Mouse (Mus musculus): Measurements from ENCODE around the gene Ipmk. TPM values are rescaled to one million over a fixed set of nuclear protein-coding genes. Genes with fewer than 3 reads are reported as not detected.
"Not testable (repeated sequence)": the region's sequence is repeated elsewhere in the genome, so short reads cannot be mapped to it uniquely, and the experiment has no call there.

Ipmk gene
- total RNA-seq, 2 experiments from 2014 or later, result 15.0 to 16.7 TPM

GRCm38 (mm10) chr10:71373706-71374105 lies 26.1 kb downstream of the Ipmk start:
- no peak for DNase-seq

DNA sequence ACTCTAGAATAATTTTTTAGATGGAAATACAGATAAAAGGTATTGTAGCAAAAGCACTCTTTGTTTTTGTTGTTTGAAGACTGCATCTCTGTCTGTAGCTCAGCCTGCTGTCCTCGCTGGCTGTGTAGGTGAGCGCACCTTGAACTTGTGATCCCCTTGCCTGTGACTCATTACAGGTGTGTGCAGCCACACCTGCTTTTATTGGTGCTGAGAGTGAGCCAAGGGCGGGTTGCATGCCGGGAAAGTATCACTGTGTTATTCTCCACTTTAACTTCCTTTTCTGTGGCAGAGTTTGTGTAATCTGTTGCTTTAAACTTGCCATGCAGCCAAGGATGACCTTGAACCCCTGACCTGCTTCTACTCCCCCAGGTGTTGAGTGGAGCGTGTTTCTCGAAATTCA lies 28.5 kb downstream of the Ipmk start:
- DNase-seq, result no peak

DNA sequence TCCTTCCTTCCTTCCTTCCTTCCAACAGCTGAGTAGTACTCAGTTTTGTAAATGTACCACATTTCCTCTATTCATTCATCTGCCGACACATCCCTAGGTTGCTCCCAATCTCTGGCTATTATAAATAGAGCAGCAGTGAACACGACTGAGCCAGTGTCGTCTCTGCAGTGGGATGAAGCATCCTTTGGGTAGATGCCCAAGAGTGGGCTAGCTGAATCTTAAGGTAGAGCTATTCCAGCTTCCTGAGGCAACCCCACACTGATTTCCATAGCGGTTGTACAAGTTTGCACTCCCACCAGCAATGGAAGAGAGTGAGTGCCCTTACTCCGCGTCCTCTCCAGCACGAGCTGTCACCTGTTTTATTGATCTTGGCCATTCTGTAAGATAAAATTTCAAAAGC lies 32.8 kb downstream of the Ipmk start:
- no peak for DNase-seq

GRCm38 (mm10) chr10:71381471-71382033 lies 34.0 kb downstream of the Ipmk start:
- DNase-seq, result no peak

GRCm38 (mm10) chr10:71382109-71382508 lies 34.5 kb downstream of the Ipmk start:
- no peak for DNase-seq

DNA sequence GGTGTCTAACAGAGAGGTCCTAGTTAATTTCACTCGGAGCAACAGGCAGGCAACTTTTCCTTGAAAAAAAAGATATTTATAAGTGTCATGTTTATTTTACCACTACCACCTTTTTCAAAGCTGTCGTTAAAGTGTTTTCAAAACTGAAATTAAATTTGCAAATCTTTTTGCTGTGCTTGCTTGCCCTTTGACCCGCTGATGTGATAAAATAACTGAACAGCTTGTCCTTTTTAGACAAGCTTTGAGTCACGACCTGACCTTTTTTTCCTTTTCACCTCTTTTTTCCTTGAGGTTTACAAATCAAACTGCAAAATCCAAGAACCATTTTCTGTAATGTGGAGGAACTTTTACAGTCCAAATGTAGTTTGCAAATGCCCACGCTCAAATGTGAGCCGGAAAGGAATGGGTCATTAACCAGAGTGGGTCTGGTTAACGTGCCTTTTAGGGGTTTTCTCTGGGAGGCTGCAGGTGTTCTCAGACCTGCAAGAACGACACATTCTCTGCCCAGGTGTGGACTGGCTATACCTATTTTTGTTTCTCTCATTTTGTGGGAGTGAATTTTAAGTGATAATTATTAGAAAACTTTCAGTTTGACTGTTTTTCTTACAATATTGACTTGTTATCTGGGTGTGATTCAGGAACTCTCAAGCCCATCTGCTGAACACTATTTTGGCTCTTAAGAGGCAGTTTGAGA lies 35.4 kb downstream of the Ipmk start:
- DNase-seq, result no peak

DNA sequence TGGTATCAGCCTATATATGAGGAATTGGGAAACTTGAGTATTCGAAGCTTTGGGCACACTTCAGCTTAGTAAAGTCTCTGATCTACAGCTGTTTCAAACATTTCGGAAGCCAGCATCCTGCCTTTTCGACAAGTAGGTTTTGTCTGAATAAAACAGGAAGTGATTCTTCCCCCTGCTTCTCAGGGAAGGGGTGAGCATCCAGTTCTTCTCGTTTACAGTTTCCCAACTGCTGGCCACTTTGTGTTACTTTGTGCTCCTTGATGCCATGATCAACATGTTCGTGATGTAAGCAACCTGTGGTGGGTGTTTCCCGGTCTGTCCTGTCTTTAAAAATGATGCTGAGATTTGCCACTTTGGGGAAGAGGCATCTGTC lies 36.0 kb downstream of the Ipmk start:
- DNase-seq, result not testable (repeated sequence)

DNA sequence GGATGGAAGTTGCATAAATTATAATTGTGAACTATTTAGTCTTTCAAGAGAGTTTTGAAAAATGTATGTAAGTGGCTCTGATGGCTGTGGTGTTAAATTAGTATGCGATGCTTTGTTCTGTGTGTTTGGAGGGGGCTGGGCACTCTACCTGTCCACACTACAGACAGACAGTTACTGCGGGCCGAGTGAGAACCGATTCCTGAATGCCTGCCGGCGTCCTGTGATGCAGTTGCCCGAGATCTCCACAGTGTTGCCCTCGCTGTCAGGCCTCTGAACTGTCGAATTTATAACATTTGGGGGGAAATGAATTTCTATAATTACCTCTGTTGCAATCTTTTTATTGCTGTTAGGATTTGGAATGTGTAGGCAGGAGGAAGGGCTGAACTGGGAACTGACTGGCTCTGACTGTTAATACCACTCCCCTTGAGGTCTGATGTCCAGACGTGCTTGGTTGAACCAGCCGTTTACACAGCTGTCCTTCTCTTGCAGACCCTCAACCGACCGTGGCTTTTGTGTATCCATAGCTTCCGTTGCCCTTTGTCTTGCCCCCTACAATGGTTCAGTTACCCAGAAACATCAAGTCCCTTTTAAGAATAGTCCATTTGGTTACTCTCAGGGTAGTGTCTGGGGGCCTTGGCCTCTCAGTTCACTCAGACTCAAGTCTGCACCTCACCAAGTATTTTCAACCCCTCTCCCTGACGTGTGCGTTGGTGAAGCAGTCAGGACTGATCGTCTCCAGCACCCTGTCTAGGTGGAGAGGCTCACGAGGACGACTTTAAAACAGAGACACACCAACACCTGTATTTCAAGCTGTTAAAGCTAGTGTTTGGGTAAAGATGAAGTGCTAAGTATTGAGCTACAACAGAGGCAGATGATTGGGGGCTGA lies 36.8 kb downstream of the Ipmk start:
- DNase-seq, result no peak

DNA sequence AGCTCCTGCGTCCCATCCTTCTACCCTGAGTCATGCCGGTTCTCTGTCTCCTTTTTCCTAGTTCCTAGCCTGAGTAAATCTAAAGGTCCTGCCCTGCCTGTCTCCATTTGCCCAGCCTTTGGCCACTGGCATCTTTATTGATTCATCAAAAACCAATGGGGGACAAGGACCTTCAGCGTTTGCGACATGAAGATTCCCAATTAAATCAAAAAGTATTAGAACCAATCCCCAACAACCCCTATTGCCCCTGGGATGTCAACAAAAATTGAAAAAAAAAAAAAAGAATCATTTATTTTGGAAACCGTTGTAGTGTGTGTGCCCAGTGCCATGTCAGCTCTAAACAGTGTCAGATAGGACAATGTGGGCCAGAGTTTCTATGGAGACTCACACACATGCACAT lies 41.7 kb downstream of the Ipmk start:
- no peak for DNase-seq

- DNase-seq, result no peak
Measured at GRCm38 (mm10) chr10:71398383-71399145, 51.0 kb downstream of the Ipmk start.

DNA sequence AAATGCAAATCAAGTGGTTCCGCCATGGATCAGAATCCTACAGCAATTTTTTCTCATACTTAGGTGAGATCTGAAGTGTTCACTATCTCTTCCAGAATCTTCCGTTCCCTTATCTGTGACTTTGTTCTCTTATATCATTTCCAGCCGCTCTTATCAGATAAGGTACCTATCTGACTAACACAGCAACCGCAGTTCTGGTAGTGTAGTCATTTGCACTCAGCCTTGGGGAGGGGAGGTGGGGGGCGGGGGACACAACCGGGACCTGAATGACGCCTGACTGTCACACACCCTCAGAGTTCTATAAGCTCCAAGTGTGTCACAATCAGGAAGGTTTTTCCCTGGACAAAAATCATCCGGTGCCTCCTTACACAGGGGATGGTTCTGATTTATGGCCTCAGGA lies 51.8 kb downstream of the Ipmk start:
- no peak for DNase-seq

DNA sequence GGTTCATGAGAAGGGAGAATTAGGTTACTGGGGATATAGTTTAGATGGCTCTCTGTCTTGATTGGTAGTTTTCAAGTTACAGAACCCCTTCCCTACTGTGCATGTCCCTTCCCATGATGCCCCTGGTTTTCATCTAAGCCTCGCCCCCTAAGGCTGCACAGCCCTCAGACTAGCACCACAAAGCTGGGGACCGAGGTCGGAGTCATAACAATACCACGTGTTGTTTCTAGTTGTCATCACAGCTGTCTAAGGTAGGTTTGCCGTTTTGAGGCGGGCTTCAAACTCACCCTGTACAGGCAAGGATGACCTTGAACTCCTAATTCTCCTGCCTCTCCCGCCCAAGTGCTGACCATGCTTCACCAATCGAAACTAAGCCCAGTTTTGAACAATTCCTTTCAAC lies 52.4 kb downstream of the Ipmk start:
- no peak for DNase-seq

GRCm38 (mm10) chr10:71400818-71401646 lies 53.5 kb downstream of the Ipmk start:
- peak; percentile 28 to 70 for DNase-seq

- peak in 1 of 2 experiments; percentile 9 for DNase-seq
Measured at GRCm38 (mm10) chr10:71403638-71404037, 56.1 kb downstream of the Ipmk start.

- no peak for DNase-seq
Measured at GRCm38 (mm10) chr10:71405523-71406217, 58.1 kb downstream of the Ipmk start.

DNA sequence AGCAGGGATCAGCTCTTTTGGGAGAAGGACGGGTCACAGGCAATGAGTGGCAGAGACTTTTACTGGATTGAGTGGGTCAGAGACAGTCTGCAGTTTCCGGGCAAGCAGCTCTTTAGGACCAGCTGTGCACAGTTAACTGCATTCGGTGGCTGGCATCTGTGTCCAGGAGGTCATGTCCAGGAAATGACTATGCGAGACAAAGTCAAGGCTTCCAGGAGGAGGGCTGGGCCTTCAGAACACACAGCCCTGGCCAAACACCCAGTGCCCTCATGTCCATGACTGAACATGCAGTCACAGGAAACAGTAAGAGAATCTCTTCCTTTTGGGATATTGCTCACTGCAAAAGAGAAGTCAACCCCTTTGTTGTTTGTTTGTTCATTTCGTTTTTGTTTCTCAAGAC lies 62.4 kb downstream of the Ipmk start:
- no peak for DNase-seq

DNA sequence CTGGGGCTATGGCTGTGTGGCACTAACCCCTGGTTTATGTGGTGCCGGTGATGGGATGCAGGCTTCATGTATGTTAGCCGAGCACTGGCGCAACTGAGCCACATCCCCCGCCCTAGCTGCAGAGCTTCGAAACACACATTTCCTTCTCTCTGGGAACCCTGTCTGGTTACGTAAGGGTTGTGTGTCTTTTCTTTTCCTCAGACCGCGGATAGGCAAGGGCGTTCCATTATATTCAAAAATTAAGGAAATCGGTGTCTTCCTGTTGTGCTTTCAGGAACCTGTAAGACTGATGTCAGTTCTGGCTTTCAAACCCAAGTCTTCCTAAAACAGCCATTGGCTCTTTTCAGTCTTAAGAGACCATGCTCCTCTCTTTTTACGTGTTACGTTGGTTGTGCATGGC lies 65.8 kb downstream of the Ipmk start:
- peak; percentile 19 to 52 for DNase-seq

- DNase-seq, result no peak
Measured at GRCm38 (mm10) chr10:71421531-71421930, 74.0 kb downstream of the Ipmk start.

GRCm38 (mm10) chr10:71422047-71423037 lies 74.8 kb downstream of the Ipmk start:
- peak; percentile 31 to 83 for DNase-seq

DNA sequence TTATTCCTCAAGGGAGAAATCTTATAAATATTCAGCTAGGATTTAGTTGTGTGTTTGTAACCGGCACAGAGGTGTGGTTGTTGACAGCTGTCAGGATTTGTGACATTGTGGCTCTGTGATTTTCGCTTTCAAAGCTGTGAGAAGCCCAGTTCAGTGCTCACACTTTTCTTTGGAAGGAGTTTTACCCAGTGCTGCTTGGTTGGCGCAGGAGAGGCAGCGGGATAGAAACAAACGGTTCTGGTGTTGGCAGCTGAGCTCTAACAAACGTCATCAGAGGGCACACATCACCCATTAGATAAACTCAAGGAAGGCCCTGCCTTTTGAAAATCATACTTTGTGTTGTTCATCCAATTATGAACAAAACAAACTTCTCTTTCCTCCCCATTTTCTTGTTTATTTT lies 79.2 kb downstream of the Ipmk start:
- no peak for DNase-seq

Data from heart, adult 18-20 months (tissue).